Mouse (Mus musculus) stomach, postnatal 0 days (tissue): ENCODE measurements at regions not wholly inside any gene's neighbourhood (a gene's known extent, or its start where the extent isn't known, plus 50 kb on each side); places are given as distances from the start of the nearest gene placed in this dataset.
"Not testable (repeated sequence)": the region's sequence is repeated elsewhere in the genome, so short reads cannot be mapped to it uniquely, and the experiment has no call there.

Experiments used
- ATAC-seq: fragments of 200-750 bp; cut with Nextera tagmentation; 2 replicates; pipeline ENCODE4 v1.8.0; 2017; ENCODE audit not compliant: low FRiP score, low TSS enrichment
- DNase-seq: peaks from one replicate; pipeline ENCODE4 v3.0.0-alpha.2; 2016; ENCODE audit warnings: low spot score
- H3K27ac ChIP-seq: fragments of 300-500 bp; sonication (generic); replicated peaks from 2 replicates; pipeline ENCODE4 v1.5.1; 2014; ENCODE audit warnings: mild to moderate bottlenecking, control low read depth
- H3K27me3 ChIP-seq: fragments of 300-500 bp; sonication (generic); 2 replicates; pipeline ENCODE4 v1.6.1; 2014; ENCODE audit warnings: low read length; ENCODE audit not compliant: control insufficient read depth, insufficient read depth
- H3K36me3 ChIP-seq: fragments of 300-500 bp; sonication (generic); 2 replicates; pipeline ENCODE4 v1.6.1; 2014; ENCODE audit warnings: low read length, mixed read lengths; ENCODE audit not compliant: control insufficient read depth, insufficient read depth
- H3K4me1 ChIP-seq: fragments of 300-500 bp; sonication (generic); replicated peaks from 2 replicates; pipeline ENCODE4 v1.6.1; 2014; ENCODE audit warnings: antibody characterized with exemption; ENCODE audit not compliant: control insufficient read depth, insufficient read depth
- H3K4me2 ChIP-seq: fragments of 300-500 bp; sonication (generic); replicated peaks from 2 replicates; pipeline ENCODE4 v1.6.1; 2014; ENCODE audit warnings: low read depth, mild to moderate bottlenecking, control low read depth, moderate library complexity
- H3K4me3 ChIP-seq: fragments of 300-500 bp; sonication (generic); 2 replicates; pipeline ENCODE4 v1.5.1; 2014; ENCODE audit warnings: low read depth, low read length, control low read depth
- H3K9ac ChIP-seq: fragments of 300-500 bp; sonication (generic); 2 replicates; pipeline ENCODE4 v1.6.1; 2014; ENCODE audit warnings: mild to moderate bottlenecking, low read length, control low read depth, mixed read lengths
- H3K9me3 ChIP-seq: fragments of 300-500 bp; sonication (generic); 2 replicates; pipeline ENCODE4 v1.6.1; 2016; ENCODE audit warnings: low read length; ENCODE audit not compliant: control insufficient read depth
- CTCF ChIP-seq: IDR thresholded peaks from 2 replicates; pipeline ENCODE4 v1.5.1; 2016; ENCODE audit warnings: antibody characterized with exemption, low read depth, mild to moderate bottlenecking, moderate library complexity
- EP300 ChIP-seq: optimal IDR thresholded peaks from 2 replicates; pipeline ENCODE3; 2016; ENCODE audit warnings: antibody characterized with exemption
- WGBS: fragments of 180-500 bp; shearing (Covaris S2); extraction: QIAGEN DNeasy Blood & Tissue Kit; methylation state at CpG from one replicate; pipeline ENCODE4 v1.1.7; 2014; 5-methylcytosine and 5-hydroxymethylcytosine counted together

- TF ChIP-seq EP300: no peak
- TF ChIP-seq CTCF: no peak
- DNase-seq (no peak), ATAC-seq (no peak)
- H3K27ac ChIP-seq: no peak overlapping the region
- H3K9me3 ChIP-seq: no peaks in the 10 kb centered on the region
- H3K36me3 ChIP-seq: no peaks in the 10 kb centered on the region
- H3K4me2 ChIP-seq: no peak overlapping the region
- no peak overlapping the region for H3K4me3 ChIP-seq
- no peak overlapping the region for H3K9ac ChIP-seq
- 83% methylated on average over 1 of the region's 1 CpGs for WGBS
- no peaks in the 10 kb centered on the region for H3K27me3 ChIP-seq
- H3K4me1 ChIP-seq: no peaks in the 10 kb centered on the region
Measured at GRCm38 (mm10) chr3:80141697-80142096, 257.4 kb downstream of the Fam198b start.

- Histone ChIP-seq H3K9ac (no peak overlapping the region), H3K4me2 (no peak overlapping the region), H3K4me3 (no peak overlapping the region), H3K27ac (no peak overlapping the region), H3K9me3 (no peaks in the 10 kb centered on the region), H3K4me1 (no peaks in the 10 kb centered on the region), H3K36me3 (no peaks in the 10 kb centered on the region), H3K27me3 (no peaks in the 10 kb centered on the region)
- ATAC-seq (no peak), DNase-seq (no peak)
- 74% methylated on average over 2 of the region's 2 CpGs for WGBS
- TF ChIP-seq CTCF: no peak
- TF ChIP-seq EP300: no peak
Measured at GRCm38 (mm10) chr3:80160473-80160872, 276.1 kb downstream of the Fam198b start.

- H3K27ac ChIP-seq: no peak overlapping the region
- DNase-seq (no peak), ATAC-seq (no peak)
- no peaks in the 10 kb centered on the region for H3K36me3 ChIP-seq
- H3K27me3 ChIP-seq: no peaks in the 10 kb centered on the region
- no peaks in the 10 kb centered on the region for H3K9me3 ChIP-seq
- no peak overlapping the region for H3K9ac ChIP-seq
- no peak overlapping the region for H3K4me2 ChIP-seq
- TF ChIP-seq EP300 (no peak), CTCF (no peak)
- WGBS: 55% methylated on average over 2 of the region's 2 CpGs
- no peak overlapping the region for H3K4me3 ChIP-seq
- H3K4me1 ChIP-seq: no peaks in the 10 kb centered on the region
Measured at GRCm38 (mm10) chr3:80181749-80182148, 297.4 kb downstream of the Fam198b start.

- DNase-seq, H3K27me3 ChIP-seq, H3K36me3 ChIP-seq, H3K9me3 ChIP-seq, H3K9ac ChIP-seq, H3K27ac ChIP-seq, H3K4me1 ChIP-seq, ATAC-seq, H3K4me3 ChIP-seq, H3K4me2 ChIP-seq: not testable (repeated sequence)
- WGBS: 68% methylated on average over 2 of the region's 2 CpGs
Measured at GRCm38 (mm10) chr3:80182161-80182560, 297.8 kb downstream of the Fam198b start.

- Histone ChIP-seq H3K27me3 (no peaks in the 10 kb centered on the region), H3K9ac (no peak overlapping the region), H3K9me3 (no peaks in the 10 kb centered on the region), H3K36me3 (no peaks in the 10 kb centered on the region), H3K4me3 (no peak overlapping the region), H3K4me2 (no peak overlapping the region), H3K27ac (no peak overlapping the region), H3K4me1 (no peaks in the 10 kb centered on the region)
- ATAC-seq (no peak), DNase-seq (no peak)
- WGBS: 83% methylated on average over 5 of the region's 5 CpGs
- TF ChIP-seq EP300 (no peak), CTCF (no peak)
Measured at GRCm38 (mm10) chr3:80187406-80187805, 303.1 kb downstream of the Fam198b start.

- H3K4me2 ChIP-seq: no peak overlapping the region
- H3K36me3 ChIP-seq: no peaks in the 10 kb centered on the region
- H3K9ac ChIP-seq: no peak overlapping the region
- no peak overlapping the region for H3K27ac ChIP-seq
- no peaks in the 10 kb centered on the region for H3K9me3 ChIP-seq
- DNase-seq (no peak), ATAC-seq (no peak)
- no peaks in the 10 kb centered on the region for H3K4me1 ChIP-seq
- TF ChIP-seq EP300: no peak
- no peak for TF ChIP-seq CTCF
- no peak overlapping the region for H3K4me3 ChIP-seq
- no peaks in the 10 kb centered on the region for H3K27me3 ChIP-seq
- 71% methylated on average over 2 of the region's 2 CpGs for WGBS
Measured at GRCm38 (mm10) chr3:80200904-80201303, 316.6 kb downstream of the Fam198b start.
